Mouse (Mus musculus) bone marrow, adult 2 months (tissue): ENCODE measurements around the gene Ubac1.

Experiments used
- CTCF ChIP-seq: fragments of 200-500 bp; IDR thresholded peaks from 2 replicates; pipeline ENCODE4 v1.5.1; 2011; ENCODE audit warnings: low read length, control low read depth; ENCODE audit not compliant: control insufficient read depth, insufficient read depth
- POLR2A ChIP-seq: fragments of 200-500 bp; IDR thresholded peaks from 2 replicates; pipeline ENCODE4 v1.6.1; 2011; ENCODE audit warnings: low read depth, mild to moderate bottlenecking, control low read depth, low read length, borderline replicate concordance; ENCODE audit not compliant: control insufficient read depth

GRCm38 (mm10) chr2:26056226-26056625, 34.7 kb upstream of the Ubac1 start:
- TF ChIP-seq CTCF (no peak), POLR2A (no peak)
